Mouse (Mus musculus) intestine, embryonic 16.5 days (tissue): ENCODE data around the gene Tmem59l. TPM values are rescaled to one million over a fixed set of nuclear protein-coding genes. Genes with fewer than 3 reads are reported as not detected.
"Not testable (repeated sequence)": the region's sequence is repeated elsewhere in the genome, so short reads cannot be mapped to it uniquely, and the experiment has no call there.

ENCODE experiments used
- ATAC-seq: fragments of 200-750 bp; cut with Nextera tagmentation; 2 replicates; pipeline ENCODE4 v1.8.0; 2017; ENCODE audit warnings: moderate TSS enrichment, moderate library complexity
- H3K27ac ChIP-seq: fragments of 300-500 bp; sonication (generic); 2 replicates; pipeline ENCODE4 v1.5.1; 2014; ENCODE audit warnings: mild to moderate bottlenecking, low read length
- H3K27me3 ChIP-seq: fragments of 300-500 bp; sonication (generic); replicated peaks from 2 replicates; pipeline ENCODE4 v1.6.1; 2014; ENCODE audit warnings: low read length, control low read depth, mixed read lengths; ENCODE audit not compliant: control insufficient read depth, insufficient read depth
- H3K36me3 ChIP-seq: fragments of 300-500 bp; sonication (generic); 2 replicates; pipeline ENCODE4 v1.6.1; 2014; ENCODE audit warnings: low read length, control low read depth; ENCODE audit not compliant: control insufficient read depth, insufficient read depth
- H3K4me1 ChIP-seq: fragments of 300-500 bp; sonication (generic); 2 replicates; pipeline ENCODE4 v1.6.1; 2014; ENCODE audit warnings: low read length, control low read depth, mixed read lengths; ENCODE audit not compliant: control insufficient read depth, insufficient read depth
- H3K4me2 ChIP-seq: fragments of 300-500 bp; sonication (generic); 2 replicates; pipeline ENCODE4 v1.6.1; 2014; ENCODE audit warnings: low read depth, low read length, control low read depth
- H3K4me3 ChIP-seq: fragments of 300-500 bp; sonication (generic); 2 replicates; pipeline ENCODE4 v1.5.1; 2014; ENCODE audit warnings: mild to moderate bottlenecking, low read length
- H3K9ac ChIP-seq: fragments of 300-500 bp; sonication (generic); 2 replicates; pipeline ENCODE4 v1.6.1; 2014; ENCODE audit warnings: low read depth, low read length
- H3K9me3 ChIP-seq: fragments of 300-500 bp; sonication (generic); 2 replicates; pipeline ENCODE4 v1.6.1; 2016; ENCODE audit warnings: low read length, control low read depth; ENCODE audit not compliant: control insufficient read depth
- WGBS: fragments of 180-500 bp; shearing (Covaris S2); extraction: QIAGEN DNeasy Blood & Tissue Kit; methylation state at CpG from one replicate; pipeline ENCODE4 v1.1.7; 2014; 5-methylcytosine and 5-hydroxymethylcytosine counted together
- polyA plus RNA-seq: library from polyadenylated mRNA; unstranded; fragments of >200 nt; fragmentation: Nextera tagmentation; extraction: Ambion mirVana; gene quantifications from 2 replicates; pipeline ENCODE4 v1.2.1, GENCODE M21; 2015

Gene Tmem59l
- polyA plus RNA-seq, 1 experiment from 2014 or later: 3.3 TPM

GRCm38 (mm10) chr8:70527111-70527511, 40.0 kb upstream of the Tmem59l start:
- H3K9me3 ChIP-seq: no peaks in the 10 kb centered on the region
- peaks cover 17% of the 10 kb centered on the region for H3K4me1 ChIP-seq
- 2% methylated on average over 8 of the region's 8 CpGs for WGBS
- H3K27me3 ChIP-seq: no peaks in the 10 kb centered on the region
- peak; percentile 51 for ATAC-seq
- peaks cover 11% of the 10 kb centered on the region for H3K36me3 ChIP-seq
- peak overlapping the region; percentile 81 for H3K27ac ChIP-seq
- H3K4me2 ChIP-seq: peak overlapping the region; percentile 61
- H3K4me3 ChIP-seq: peak overlapping the region; percentile 92
- peak overlapping the region; percentile 96 for H3K9ac ChIP-seq

- Histone ChIP-seq H3K9me3 (no peaks in the 10 kb centered on the region), H3K27ac (peak overlapping the region; percentile 93), H3K36me3 (0 out of 2 replicates have a peak, but pooled peaks cover 3% of the 10 kb centered on the region), H3K4me3 (peak overlapping the region; percentile 83), H3K27me3 (no peaks in the 10 kb centered on the region), H3K9ac (peak overlapping the region; percentile 84), H3K4me1 (peaks cover 5% of the 10 kb centered on the region), H3K4me2 (peak overlapping the region; percentile 68)
- peak; percentile 83 for ATAC-seq
- WGBS: 1% methylated on average over 49 of the region's 51 CpGs
Measured at GRCm38 (mm10) chr8:70522592-70523403, 35.6 kb upstream of the Tmem59l start.

DNA sequence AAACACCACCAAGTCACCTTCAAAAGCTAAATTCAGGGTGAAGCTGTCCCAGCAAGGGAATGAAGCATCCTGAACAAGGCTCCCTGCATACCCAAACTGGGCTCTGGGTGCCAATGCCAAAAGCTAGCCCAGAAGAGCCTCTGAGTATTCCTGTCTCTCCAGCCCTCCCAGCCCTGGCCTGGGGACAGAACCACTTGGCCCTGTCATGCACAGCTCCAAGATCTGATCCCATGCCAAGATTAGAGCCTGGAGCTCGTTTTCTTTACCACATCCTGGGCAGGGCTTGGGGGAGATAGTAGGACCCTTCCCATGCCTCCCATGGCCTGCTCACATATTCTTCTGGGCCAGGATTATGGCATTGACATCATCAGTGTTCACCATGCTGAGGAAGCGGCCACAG, 32.4 kb upstream of the Tmem59l start:
- Histone ChIP-seq H3K9me3 (no peaks in the 10 kb centered on the region), H3K9ac (no peak overlapping the region), H3K36me3 (0 out of 2 replicates have a peak, but pooled peaks cover 3% of the 10 kb centered on the region), H3K27me3 (no peaks in the 10 kb centered on the region), H3K4me3 (no peak overlapping the region), H3K27ac (no peak overlapping the region), H3K4me1 (peaks cover 5% of the 10 kb centered on the region), H3K4me2 (no peak overlapping the region)
- WGBS: 63% methylated on average over 2 of the region's 2 CpGs
- no peak for ATAC-seq

GRCm38 (mm10) chr8:70519043-70519442, 31.9 kb upstream of the Tmem59l start:
- H3K9me3 ChIP-seq: no peaks in the 10 kb centered on the region
- 0 out of 2 replicates have a peak, but pooled peaks cover 3% of the 10 kb centered on the region for H3K36me3 ChIP-seq
- no peak for ATAC-seq
- no peak overlapping the region for H3K4me2 ChIP-seq
- H3K27ac ChIP-seq: no peak overlapping the region
- H3K9ac ChIP-seq: no peak overlapping the region
- 87% methylated on average over 6 of the region's 6 CpGs for WGBS
- no peaks in the 10 kb centered on the region for H3K27me3 ChIP-seq
- peaks cover 5% of the 10 kb centered on the region for H3K4me1 ChIP-seq
- no peak overlapping the region for H3K4me3 ChIP-seq

DNA sequence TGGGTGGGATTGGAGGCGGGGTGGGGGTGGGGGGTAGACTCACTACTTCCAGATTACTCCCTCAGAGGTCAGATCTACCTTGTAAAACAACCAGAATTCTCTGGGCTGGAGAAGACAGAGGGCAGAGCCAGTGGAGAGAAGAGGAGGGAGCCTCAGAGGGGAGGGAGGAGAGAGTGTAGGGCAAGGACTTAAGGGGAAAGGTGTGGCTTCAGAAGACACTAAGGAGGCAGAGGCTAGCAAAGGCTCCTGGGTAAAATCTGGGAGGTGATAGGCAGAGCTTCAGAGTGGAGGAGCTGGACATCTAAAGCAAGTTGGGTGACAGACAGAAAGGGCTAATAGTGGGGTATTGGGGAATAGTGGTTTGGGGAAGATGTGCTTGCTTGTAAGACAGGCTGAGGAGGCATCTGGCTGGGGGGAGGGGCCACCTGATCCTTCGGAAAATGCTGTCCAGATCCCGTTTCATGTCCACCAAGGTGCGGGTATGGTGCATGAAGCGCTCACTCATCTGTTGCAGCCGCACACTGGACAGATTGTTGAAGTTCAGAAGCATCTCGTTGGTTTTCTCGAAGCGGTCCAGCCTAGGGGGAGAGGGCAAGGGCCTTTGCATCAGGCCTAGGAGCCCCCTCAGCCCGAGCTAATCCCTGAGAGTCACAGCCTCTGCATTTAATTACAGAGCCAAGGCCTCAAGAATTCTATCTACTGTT, 30.9 kb upstream of the Tmem59l start:
- WGBS: 82% methylated on average over 10 of the region's 10 CpGs
- Histone ChIP-seq H3K9me3 (no peaks in the 10 kb centered on the region), H3K36me3 (0 out of 2 replicates have a peak, but pooled peaks cover 3% of the 10 kb centered on the region), H3K4me3 (no peak overlapping the region), H3K4me2 (no peak overlapping the region), H3K4me1 (peaks cover 6% of the 10 kb centered on the region; the same call in 1 of the 2 replicates), H3K27ac (no peak overlapping the region), H3K9ac (no peak overlapping the region), H3K27me3 (no peaks in the 10 kb centered on the region)
- no peak for ATAC-seq

GRCm38 (mm10) chr8:70513441-70513840, 26.3 kb upstream of the Tmem59l start:
- H3K4me1 ChIP-seq: peaks cover 25% of the 10 kb centered on the region
- no peaks in the 10 kb centered on the region for H3K9me3 ChIP-seq
- no peak overlapping the region for H3K4me3 ChIP-seq
- no peak overlapping the region for H3K9ac ChIP-seq
- WGBS: 62% methylated on average over 2 of the region's 2 CpGs
- H3K36me3 ChIP-seq: no peaks in the 10 kb centered on the region
- H3K4me2 ChIP-seq: no peak overlapping the region
- H3K27ac ChIP-seq: 0 out of 2 replicates have a peak overlapping the region, but pooled peaks have one; percentile 4
- no peak for ATAC-seq
- H3K27me3 ChIP-seq: no peaks in the 10 kb centered on the region

DNA sequence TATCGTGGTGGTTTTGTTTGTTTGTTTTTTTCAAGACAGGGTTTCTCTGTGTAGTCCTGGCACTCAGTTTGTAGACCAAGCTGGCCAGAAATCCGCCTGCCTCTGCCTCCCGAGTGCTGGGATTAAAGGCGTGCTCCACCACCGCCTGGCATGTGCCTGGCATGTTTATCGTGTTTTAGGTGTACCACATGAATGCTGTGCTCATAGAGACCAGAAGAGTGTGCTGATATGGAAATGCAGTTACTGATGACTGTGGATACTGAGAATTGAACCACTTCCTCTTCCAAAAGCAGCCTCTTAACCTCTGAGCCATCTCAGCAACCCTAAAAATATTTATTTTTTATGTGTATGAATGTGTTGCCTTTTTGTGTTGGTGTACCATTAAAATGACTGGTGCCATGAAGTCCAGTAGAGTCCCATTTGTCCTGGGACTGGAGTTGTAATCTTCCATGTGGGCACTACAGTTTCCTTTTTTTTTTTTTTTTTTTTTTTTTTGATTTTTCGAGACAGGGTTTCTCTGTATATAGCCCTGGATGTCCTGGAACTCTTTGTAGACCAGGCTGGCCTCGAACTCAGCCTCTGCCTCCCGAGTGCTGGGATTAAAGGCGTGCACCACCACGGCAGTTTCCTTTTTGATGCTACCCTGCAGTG, 25.2 kb upstream of the Tmem59l start:
- Histone ChIP-seq H3K4me3 (no peak overlapping the region), H3K27ac (no peak overlapping the region), H3K9ac (no peak overlapping the region), H3K27me3 (no peaks in the 10 kb centered on the region), H3K4me1 (peaks cover 26% of the 10 kb centered on the region), H3K4me2 (no peak overlapping the region), H3K9me3 (no peaks in the 10 kb centered on the region), H3K36me3 (peaks cover 7% of the 10 kb centered on the region)
- 92% methylated on average over 11 of the region's 11 CpGs for WGBS
- ATAC-seq: no peak

- Histone ChIP-seq H3K27ac (no peak overlapping the region), H3K4me1 (peaks cover 26% of the 10 kb centered on the region), H3K9ac (peak overlapping the region; percentile 90; the same call in 1 of the 2 replicates), H3K4me3 (no peak overlapping the region), H3K36me3 (peaks cover 7% of the 10 kb centered on the region), H3K4me2 (peak overlapping the region; percentile 46; the same call in 1 of the 2 replicates), H3K9me3 (no peaks in the 10 kb centered on the region), H3K27me3 (no peaks in the 10 kb centered on the region)
- no peak for ATAC-seq
- WGBS: 96% methylated on average over 2 of the region's 2 CpGs
Measured at GRCm38 (mm10) chr8:70511770-70512169, 24.6 kb upstream of the Tmem59l start.

DNA sequence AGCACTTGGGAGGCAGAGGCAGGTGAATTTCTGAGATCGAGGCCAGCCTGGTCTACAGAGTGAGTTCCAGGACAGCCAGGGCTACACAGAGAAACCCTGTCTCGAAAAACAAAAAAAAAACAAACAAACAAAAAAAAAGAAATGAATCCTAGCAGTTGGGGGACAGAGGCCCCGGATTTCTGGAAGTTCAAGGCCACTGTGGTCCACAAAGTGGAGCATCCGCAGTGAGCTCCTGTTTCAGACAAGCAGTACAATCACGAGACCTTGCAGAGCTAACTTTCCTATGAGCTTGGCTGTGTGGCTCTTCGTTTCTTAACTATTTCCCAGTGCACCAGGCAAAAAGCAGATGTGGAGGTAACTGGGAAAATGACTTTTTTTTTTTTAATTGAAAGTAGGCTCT, 24.0 kb upstream of the Tmem59l start:
- H3K36me3 ChIP-seq, ATAC-seq, H3K27me3 ChIP-seq, H3K9me3 ChIP-seq: not testable (repeated sequence)
- peak overlapping the region; percentile 90 for H3K9ac ChIP-seq
- H3K27ac ChIP-seq: peak overlapping the region; percentile 98; the same call in 1 of the 2 replicates
- H3K4me3 ChIP-seq: peak overlapping the region; percentile 83
- peaks cover 26% of the 10 kb centered on the region for H3K4me1 ChIP-seq
- 80% methylated on average over 6 of the region's 6 CpGs for WGBS
- peak overlapping the region; percentile 46 for H3K4me2 ChIP-seq
